Mouse (Mus musculus) ES-Bruce4 (cell line): ENCODE measurements around the gene Nadk2.

Source experiments
- CTCF ChIP-seq: IDR thresholded peaks from one replicate; pipeline ENCODE4 v1.8.1; 2011; ENCODE audit warnings: low read depth, low read length
- EP300 ChIP-seq: IDR thresholded peaks from 2 replicates; pipeline ENCODE4 v1.6.1; 2011; ENCODE audit warnings: low read depth, low read length; ENCODE audit not compliant: insufficient read depth
- POLR2A ChIP-seq: IDR thresholded peaks from one replicate; pipeline ENCODE4 v1.8.1; 2011; ENCODE audit warnings: low read length; ENCODE audit not compliant: insufficient read depth

DNA sequence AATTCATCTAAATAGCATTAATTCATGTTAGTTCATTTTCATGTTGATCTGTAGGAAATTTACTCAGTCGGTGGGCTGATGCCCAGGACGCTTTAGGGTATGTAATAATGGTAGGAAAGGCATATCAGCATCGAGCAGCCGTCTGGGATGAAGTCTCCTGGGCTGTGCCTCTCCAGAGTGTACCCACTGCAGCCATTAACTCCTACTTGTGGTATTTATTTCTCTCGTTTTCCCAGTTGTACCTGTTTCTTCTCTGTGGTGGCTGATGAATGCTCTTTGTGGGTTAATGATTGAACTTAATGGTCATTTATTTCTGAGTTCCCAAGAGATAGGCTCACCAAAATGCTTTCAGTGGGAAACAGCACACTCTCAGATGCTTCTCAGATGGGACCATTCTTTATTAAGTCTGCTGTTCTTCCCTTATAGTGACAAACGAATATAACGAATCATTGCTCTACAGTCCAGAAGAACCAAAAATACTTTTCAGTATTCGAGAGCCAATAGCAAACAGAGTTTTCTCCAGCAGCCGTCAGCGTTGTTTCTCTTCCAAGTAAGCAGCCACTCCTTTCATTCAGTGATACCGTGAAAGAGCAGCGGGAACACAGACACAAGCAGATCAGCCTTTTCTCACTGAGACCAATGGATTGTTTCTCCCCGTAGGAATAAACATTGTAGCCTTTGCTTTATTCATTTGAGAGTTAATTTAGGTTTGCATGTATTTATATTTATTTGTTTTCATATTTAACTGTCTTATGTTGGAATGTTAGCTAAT lies 35.4 kb downstream of the Nadk2 start:
- TF ChIP-seq POLR2A, result no peak
- no peak for TF ChIP-seq EP300
- TF ChIP-seq CTCF, result no peak
